Mouse (Mus musculus): ENCODE measurements around the gene Zpr1. TPM values are rescaled to one million over a fixed set of nuclear protein-coding genes. Genes with fewer than 3 reads are reported as not detected.
"Not testable (repeated sequence)": the region's sequence is repeated elsewhere in the genome, so short reads cannot be mapped to it uniquely, and the experiment has no call there.

The Zpr1 gene
- total RNA-seq, 2 experiments from 2014 or later: 39.4 to 40.4 TPM

DNA sequence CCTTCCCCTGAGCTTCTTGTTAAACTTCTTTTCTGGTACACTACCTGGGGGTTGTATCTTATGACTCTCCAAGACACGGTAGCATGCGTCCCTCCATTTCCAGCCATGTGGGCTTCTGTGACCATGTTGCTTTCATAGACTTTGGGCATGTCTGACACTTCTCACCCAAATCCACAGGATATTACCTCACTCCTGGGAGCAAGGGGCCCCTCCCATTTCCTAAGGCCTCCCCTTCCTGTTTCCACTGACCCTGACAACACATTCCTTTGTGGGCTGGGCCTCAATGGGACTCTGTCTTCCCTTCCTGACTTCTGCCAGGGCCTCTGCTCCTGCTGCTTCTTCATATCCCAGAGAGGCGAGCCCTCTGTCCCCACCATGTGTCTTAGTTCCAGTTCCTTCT, 15.3 kb upstream of the Zpr1 start:
- DNase-seq (ENCODE audit: low spot score in 2 of 2): no peak

- no peak for DNase-seq (ENCODE audit: low spot score in 2 of 2)
Observed at GRCm38 (mm10) chr9:46259111-46259510, 13.8 kb upstream of the Zpr1 start.

GRCm38 (mm10) chr9:46261131-46261530, 11.7 kb upstream of the Zpr1 start:
- no peak for DNase-seq (ENCODE audit: low spot score in 2 of 2)

GRCm38 (mm10) chr9:46268343-46268873, 4.5 kb upstream of the Zpr1 start, which contains the start of gene Apoa5:
Gene Apoa5, plus strand, starts transcription at chr9:46268633.
- DNase-seq (ENCODE audit: low spot score in 2 of 2): no peak

- DNase-seq (ENCODE audit: low spot score in 2 of 2): no peak
Observed at GRCm38 (mm10) chr9:46269125-46269524, 3.7 kb upstream of the Zpr1 start.

DNA sequence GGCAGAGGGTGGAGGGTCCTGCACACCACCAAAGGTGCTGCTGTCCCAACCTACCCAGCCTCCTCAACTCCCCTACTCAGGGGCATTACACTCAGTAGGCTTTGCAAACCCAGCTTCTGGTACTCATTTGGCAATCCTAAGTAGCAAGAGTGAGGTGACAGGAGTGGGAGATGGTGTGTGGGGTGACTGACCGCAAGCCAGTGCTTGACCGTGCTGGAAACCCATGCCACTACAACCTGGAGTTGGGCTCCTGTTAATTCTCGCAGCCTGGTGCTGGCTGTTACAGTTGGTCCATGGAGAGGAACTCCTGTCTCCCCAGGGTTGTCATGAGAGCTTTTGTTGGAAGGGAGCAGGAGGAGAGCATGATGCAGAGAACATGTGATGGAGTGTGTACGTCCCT, 2.1 kb upstream of the Zpr1 start:
- no peak for DNase-seq (ENCODE audit: low spot score in 2 of 2)

GRCm38 (mm10) chr9:46272070-46272469, 794 bp upstream of the Zpr1 start:
- no peak for DNase-seq (ENCODE audit: low spot score in 2 of 2)

DNA sequence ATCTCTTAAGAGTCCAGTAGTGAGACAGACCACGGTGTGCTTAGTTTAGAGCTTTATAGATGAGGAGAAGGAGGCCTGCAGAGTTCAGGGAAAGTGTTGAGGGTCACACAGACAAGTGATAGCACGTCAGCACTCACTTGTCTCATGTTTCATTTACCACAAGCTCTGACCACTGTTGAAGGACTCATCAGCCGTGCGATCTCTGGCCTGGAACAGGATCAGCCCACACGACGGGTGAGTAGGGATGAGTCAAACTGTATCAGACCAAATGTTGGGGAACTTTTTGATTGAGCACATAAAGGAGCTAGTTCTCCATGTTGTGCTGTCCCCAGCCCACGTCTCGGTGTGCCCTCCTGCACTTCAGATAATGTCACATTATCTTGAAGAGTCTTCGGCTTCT, 1.6 kb downstream of the Zpr1 start:
- no peak for DNase-seq (ENCODE audit: low spot score in 2 of 2)

- peak; percentile 93 to 95 for DNase-seq (ENCODE audit: low spot score in 2 of 2)
Observed at GRCm38 (mm10) chr9:46282631-46283436, 10.0 kb downstream of the Zpr1 start, which contains the start of gene Bud13. Gene Bud13, plus strand, starts transcription at chr9:46283008.

GRCm38 (mm10) chr9:46298381-46298780, 25.5 kb downstream of the Zpr1 start:
- no peak for DNase-seq (ENCODE audit: low spot score in 2 of 2)

- peak; percentile 55 to 66 for DNase-seq (ENCODE audit: low spot score in 2 of 2)
Observed at GRCm38 (mm10) chr9:46302142-46302541, 29.3 kb downstream of the Zpr1 start.

DNA sequence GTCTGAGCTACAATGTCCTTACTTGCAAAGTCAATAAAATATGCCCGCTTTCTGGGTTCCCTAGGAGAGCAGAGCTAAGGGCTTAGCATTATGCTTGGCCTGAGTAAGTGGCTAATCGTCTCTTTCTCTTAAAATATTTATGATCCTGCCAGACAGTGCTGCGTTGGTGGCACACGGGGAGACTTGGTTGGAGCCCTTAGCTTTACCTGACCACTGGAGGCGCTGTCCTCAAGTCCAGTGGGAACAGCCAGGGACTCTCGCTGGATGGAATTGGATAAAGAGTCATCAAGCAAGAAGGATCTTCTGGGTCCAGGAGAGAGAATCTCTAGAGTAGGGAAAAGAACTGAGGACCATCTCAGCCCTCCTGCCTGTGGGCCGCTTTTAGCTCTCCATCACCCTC, 36.3 kb downstream of the Zpr1 start:
- no peak for DNase-seq (ENCODE audit: low spot score in 2 of 2)

GRCm38 (mm10) chr9:46314507-46314906, 41.6 kb downstream of the Zpr1 start:
- peak; percentile 57 to 64 for DNase-seq (ENCODE audit: low spot score in 2 of 2)

DNA sequence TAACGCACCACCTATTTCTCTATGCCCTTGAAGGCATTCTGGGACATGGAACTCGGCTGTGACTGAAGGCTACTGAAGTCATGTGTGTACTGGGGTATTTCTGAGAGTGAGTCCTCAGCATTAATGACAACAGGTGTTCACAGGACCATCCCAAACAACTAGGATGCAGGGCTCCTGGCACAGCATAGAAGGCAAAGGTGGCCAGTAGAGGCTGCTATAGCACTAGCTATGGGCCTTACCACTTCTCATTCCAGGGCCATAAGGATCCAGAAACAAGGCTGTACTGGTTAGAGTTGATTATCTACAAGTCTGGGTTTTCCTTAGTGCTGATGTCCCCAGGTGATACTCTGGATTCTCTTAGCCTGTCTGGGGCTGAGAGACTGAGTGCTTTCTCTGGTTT, 42.1 kb downstream of the Zpr1 start:
- no peak for DNase-seq (ENCODE audit: low spot score in 2 of 2)

DNA sequence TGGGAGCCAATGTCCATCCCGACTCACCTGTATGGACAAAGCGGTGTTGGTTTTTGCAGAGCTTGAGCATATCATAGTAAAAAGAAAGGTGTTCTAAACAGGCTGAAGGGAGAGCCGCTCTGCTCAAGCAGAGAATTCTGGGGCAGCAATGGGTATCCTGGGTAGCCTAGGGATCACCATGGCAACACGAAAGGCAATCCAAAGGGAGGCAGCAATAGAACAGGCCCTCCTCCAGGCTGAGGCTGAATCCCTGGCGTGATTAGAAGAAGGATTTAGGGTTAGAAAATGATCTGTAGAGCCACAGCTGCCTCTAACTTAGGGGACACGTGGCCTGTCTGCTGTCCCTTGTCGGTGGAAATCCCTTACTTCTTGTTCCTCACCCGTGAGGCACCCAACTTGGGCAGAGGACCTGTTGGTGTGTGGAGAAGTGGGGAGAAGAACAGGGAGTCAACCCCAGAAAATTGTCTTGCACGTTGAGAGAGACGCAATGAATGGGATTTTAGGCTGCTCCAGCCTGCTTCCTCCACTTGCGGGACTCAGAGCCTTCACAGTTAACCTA, 43.0 kb downstream of the Zpr1 start:
- peak; percentile 31 to 34 for DNase-seq (ENCODE audit: low spot score in 2 of 2)

DNA sequence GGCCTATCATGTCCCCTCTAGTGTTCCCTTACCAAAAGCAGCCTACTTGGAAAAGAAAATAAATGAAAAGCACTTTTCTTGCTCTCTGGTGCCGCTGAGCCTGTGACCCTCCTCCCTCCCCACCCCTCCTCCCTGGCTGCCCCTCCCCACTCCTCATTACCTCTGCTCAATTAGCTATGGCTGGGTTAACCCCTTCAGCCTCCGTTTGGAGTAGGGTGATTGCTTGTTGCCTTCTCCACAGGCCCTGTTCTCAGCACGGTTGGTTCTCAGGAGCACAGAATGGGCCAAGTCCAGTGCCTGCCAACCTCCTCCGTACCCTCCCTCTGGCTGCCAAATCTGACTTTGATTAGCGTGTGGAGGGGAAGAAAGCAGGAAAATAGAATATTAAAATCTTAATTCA, 43.5 kb downstream of the Zpr1 start:
- no peak for DNase-seq (ENCODE audit: low spot score in 2 of 2)

DNA sequence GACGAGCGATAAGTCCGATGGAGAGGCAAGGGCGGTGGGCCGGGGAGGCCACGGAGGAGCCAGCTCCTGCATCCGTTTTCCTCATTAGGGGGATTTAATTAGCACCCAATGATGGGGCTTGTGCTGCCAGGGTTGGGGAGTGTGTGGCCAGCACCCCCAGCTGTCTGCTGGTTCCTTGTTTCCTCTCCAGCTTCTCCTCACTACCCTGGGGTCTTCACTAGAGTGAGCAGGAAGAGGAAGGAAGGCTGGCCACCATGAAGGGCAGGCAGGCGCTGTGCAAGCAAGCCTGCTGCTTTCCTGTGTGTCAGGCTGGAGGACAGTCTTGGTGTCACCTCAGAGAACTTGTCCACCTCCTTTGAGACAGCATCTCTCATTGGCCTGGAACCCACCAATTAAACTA, 44.0 kb downstream of the Zpr1 start:
- DNase-seq (ENCODE audit: low spot score in 2 of 2): no peak

GRCm38 (mm10) chr9:46317957-46318356, 45.1 kb downstream of the Zpr1 start:
- DNase-seq (ENCODE audit: low spot score in 2 of 2): no peak

- DNase-seq (ENCODE audit: low spot score in 2 of 2): not testable (repeated sequence)
Observed at GRCm38 (mm10) chr9:46319886-46320285, 47.0 kb downstream of the Zpr1 start, which contains the start of gene 4931429L15Rik. Gene 4931429L15Rik, minus strand, starts transcription at chr9:46319986.

DNA sequence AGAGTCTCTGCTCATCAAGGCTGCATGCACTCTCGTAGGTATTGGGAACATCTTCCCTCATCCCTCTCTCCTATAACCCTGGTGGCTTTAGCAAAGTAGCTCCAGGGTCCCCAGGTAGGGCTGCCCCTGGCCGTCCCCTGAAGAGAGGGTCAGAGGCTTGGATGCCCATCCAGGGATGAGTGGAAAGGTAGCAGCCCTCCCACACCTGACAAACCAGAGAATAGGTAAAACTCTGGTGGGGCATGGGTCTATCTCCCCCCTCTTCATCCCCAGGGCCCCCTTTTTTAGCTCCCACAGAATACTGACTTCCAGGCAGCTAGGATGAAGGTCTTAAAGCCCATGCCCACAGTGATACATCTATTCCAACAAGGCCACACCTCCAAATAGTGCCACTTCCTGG, 47.6 kb downstream of the Zpr1 start:
- no peak for DNase-seq (ENCODE audit: low spot score in 2 of 2)

GRCm38 (mm10) chr9:46326694-46327405, 54.0 kb downstream of the Zpr1 start:
- no peak for DNase-seq (ENCODE audit: low spot score in 2 of 2)

Data from left cerebral cortex, adult 18-20 months (tissue).